Mouse (Mus musculus): Measurements from ENCODE around the gene Gm4969. TPM values are rescaled to one million over a fixed set of nuclear protein-coding genes. Genes with fewer than 3 reads are reported as not detected.

The Gm4969 gene
- polyA plus RNA-seq, 1 experiment from 2014 or later: 4.5 TPM

DNA sequence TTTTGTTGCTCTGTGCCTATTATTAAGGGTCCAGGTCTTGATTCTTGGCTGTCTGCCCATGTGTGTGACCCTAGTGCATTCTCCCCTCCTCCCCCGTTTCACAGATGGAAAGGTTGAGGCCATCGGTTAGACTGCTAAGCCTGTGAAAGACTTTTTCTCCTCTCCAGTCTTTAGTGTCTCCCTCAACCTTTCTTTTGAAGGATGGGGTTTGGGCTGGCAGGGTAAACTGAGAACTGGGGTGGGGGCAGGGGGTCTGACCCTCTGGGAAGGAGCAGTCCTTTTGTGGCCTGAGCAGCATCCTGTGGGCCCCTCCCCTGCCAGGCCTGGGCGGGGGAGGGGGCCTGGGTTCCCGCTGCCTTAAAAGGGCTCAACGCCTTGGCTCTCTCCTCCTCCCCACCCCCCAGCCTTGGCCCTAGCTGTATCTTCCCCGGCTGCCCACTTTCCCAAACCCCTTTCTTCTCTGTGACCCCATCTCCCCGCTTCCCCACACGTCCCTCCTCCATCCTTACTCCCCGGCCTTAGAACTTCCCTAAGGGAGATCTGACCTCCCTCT lies 33.2 kb downstream of the Gm4969 start:
- Histone ChIP-seq H3K9me3 (ENCODE audit: control insufficient read depth, low read length) (no peaks in the 10 kb centered on the region), H3K27ac (ENCODE audit: low read depth, low read length) (peak overlapping the region; percentile 63; the same call in 1 of the 2 replicates), H3K27me3 (ENCODE audit: control insufficient read depth, insufficient read depth, low read length) (no peaks in the 10 kb centered on the region), H3K9ac (ENCODE audit: low read depth, low read length) (peak overlapping the region; percentile 28; the same call in 1 of the 2 replicates), H3K4me1 (ENCODE audit: control insufficient read depth, insufficient read depth, low read length) (peaks cover 43% of the 10 kb centered on the region), H3K36me3 (ENCODE audit: control insufficient read depth, insufficient read depth, low read length) (peaks cover 39% of the 10 kb centered on the region), H3K4me2 (replicated peaks; ENCODE audit: low read depth, low read length) (peak overlapping the region; percentile 28; the same call in 1 of the 2 replicates), H3K4me3 (ENCODE audit: low read length) (peak overlapping the region; percentile 4; the same call in 1 of the 2 replicates)
- WGBS: 17% methylated on average over 7 of the region's 9 CpGs
- ATAC-seq (ENCODE audit: low FRiP score, low TSS enrichment): no peak

DNA sequence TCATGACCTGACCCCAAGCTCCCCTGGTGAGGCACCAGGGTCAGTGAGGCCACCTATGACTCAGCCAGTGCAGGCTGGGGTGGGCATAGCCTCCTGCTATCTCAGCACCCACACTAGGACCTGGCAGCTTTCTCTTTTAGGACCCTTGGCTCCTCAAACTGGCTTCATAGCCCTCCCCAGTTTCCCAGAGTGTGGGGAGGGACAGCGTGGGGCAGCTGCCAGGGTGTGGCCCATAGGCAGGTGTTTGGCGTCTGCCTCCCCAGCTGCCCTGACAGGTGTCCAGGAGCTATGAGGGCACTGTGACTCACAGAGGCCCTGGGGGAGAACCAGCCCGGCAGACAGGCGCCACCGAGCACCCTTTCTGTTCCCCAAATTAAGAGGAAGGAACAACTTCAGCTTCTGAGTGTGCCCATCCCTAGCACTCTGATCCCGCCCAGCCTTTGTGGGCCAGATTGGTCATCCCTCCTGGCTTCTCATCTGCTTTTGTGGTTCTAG lies 33.8 kb downstream of the Gm4969 start:
- Histone ChIP-seq H3K27me3 (ENCODE audit: control insufficient read depth, insufficient read depth, low read length) (no peaks in the 10 kb centered on the region), H3K4me3 (ENCODE audit: low read length) (peak overlapping the region; percentile 24; the same call in 1 of the 2 replicates), H3K36me3 (ENCODE audit: control insufficient read depth, insufficient read depth, low read length) (peaks cover 44% of the 10 kb centered on the region), H3K27ac (ENCODE audit: low read depth, low read length) (no peak overlapping the region), H3K9me3 (ENCODE audit: control insufficient read depth, low read length) (no peaks in the 10 kb centered on the region), H3K4me1 (ENCODE audit: control insufficient read depth, insufficient read depth, low read length) (peaks cover 43% of the 10 kb centered on the region), H3K4me2 (replicated peaks; ENCODE audit: low read depth, low read length) (peak overlapping the region; percentile 44), H3K9ac (ENCODE audit: low read depth, low read length) (peak overlapping the region; percentile 57; the same call in 1 of the 2 replicates)
- WGBS: 62% methylated on average over 6 of the region's 6 CpGs
- ATAC-seq (ENCODE audit: low FRiP score, low TSS enrichment): no peak

DNA sequence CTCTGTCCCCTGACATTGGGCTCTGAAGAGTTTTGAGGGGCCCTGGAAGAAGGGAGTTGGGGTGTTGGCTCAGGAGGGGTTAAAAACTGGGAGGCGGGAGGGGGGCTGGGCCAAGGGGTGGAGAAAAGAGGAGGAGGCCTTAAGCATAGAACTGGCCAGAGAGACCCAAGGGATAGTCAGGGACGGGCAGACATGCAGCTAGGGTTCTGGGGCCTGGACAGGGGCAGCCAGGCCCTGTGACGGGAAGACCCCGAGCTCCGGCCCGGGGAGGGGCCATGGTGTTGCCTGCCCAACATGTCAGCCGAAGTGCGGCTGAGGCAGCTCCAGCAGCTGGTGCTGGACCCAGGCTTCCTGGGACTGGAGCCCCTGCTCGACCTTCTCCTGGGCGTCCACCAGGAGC lies 34.5 kb downstream of the Gm4969 start, which contains the start of gene Dmpk:
Dmpk (plus strand) TSS at position 149 of the 400 bp plus-strand sequence.
- ATAC-seq (ENCODE audit: low FRiP score, low TSS enrichment): peak; percentile 34
- Histone ChIP-seq H3K27me3 (ENCODE audit: control insufficient read depth, insufficient read depth, low read length) (no peaks in the 10 kb centered on the region), H3K27ac (ENCODE audit: low read depth, low read length) (peak within 1 kb of the TSS; percentile 38; the same call in 1 of the 2 replicates), H3K9me3 (ENCODE audit: control insufficient read depth, low read length) (no peaks in the 10 kb centered on the region), H3K9ac (ENCODE audit: low read depth, low read length) (peak within 1 kb of the TSS; percentile 57; the same call in 1 of the 2 replicates), H3K4me1 (ENCODE audit: control insufficient read depth, insufficient read depth, low read length) (peaks cover 43% of the 10 kb centered on the region), H3K36me3 (ENCODE audit: control insufficient read depth, insufficient read depth, low read length) (peaks cover 50% of the 10 kb centered on the region), H3K4me3 (ENCODE audit: low read length) (peak within 1 kb of the TSS; percentile 24; the same call in 1 of the 2 replicates), H3K4me2 (replicated peaks; ENCODE audit: low read depth, low read length) (peak within 1 kb of the TSS; percentile 44)
- WGBS: 40% methylated on average over 10 of the region's 10 CpGs

DNA sequence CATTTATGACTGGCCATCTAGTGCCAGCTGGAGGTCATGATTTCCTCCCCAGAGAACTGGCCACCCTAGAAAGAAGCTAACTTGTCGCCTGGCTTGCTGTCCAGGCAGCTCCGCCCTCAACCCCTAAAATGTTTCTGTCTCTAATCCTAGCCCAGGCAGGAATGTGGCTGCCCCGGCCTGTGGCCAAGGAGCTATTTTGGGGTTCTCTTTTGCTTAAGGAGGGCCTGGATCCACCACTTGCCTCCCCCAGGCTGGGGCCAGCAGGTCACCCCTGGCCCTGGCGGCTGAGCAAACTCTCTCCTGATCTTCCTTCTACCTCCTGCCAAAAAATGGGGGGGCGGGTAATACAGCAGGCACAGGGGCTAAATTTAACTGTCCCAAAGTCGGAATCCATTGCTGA lies 35.1 kb downstream of the Gm4969 start:
- Histone ChIP-seq H3K9me3 (ENCODE audit: control insufficient read depth, low read length) (no peaks in the 10 kb centered on the region), H3K4me2 (replicated peaks; ENCODE audit: low read depth, low read length) (peak overlapping the region; percentile 44), H3K27me3 (ENCODE audit: control insufficient read depth, insufficient read depth, low read length) (no peaks in the 10 kb centered on the region), H3K36me3 (ENCODE audit: control insufficient read depth, insufficient read depth, low read length) (peaks cover 52% of the 10 kb centered on the region), H3K9ac (ENCODE audit: low read depth, low read length) (no peak overlapping the region), H3K4me3 (ENCODE audit: low read length) (no peak overlapping the region), H3K4me1 (ENCODE audit: control insufficient read depth, insufficient read depth, low read length) (peaks cover 46% of the 10 kb centered on the region), H3K27ac (ENCODE audit: low read depth, low read length) (peak overlapping the region; percentile 38; the same call in 1 of the 2 replicates)
- no peak for ATAC-seq (ENCODE audit: low FRiP score, low TSS enrichment)
- 42% methylated on average over 6 of the region's 6 CpGs for WGBS

DNA sequence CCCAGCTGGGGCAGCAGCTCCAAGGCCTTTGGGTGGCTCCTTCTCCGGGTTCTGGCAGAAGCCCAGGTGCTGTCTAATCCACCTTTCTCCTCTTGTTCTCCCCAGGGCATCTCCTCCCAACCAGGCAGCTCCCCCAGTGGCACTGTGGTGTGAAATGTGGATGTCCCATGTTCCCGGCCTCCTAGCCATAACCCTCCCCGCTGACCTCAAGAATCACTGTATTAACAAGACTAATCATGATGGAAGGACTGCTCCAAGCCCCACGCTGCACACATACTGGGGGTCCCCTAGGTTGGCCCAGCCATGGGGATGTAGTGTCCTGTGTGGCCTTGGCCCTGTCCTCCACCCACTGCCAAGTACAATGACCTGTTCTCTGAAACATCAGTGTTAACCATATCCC lies 36.0 kb downstream of the Gm4969 start:
- Histone ChIP-seq H3K27ac (ENCODE audit: low read depth, low read length) (no peak overlapping the region; the same call in 1 of the 2 replicates), H3K9me3 (ENCODE audit: control insufficient read depth, low read length) (no peaks in the 10 kb centered on the region), H3K36me3 (ENCODE audit: control insufficient read depth, insufficient read depth, low read length) (peaks cover 46% of the 10 kb centered on the region), H3K4me1 (ENCODE audit: control insufficient read depth, insufficient read depth, low read length) (peaks cover 55% of the 10 kb centered on the region), H3K4me3 (ENCODE audit: low read length) (no peak overlapping the region), H3K27me3 (ENCODE audit: control insufficient read depth, insufficient read depth, low read length) (no peaks in the 10 kb centered on the region), H3K9ac (ENCODE audit: low read depth, low read length) (no peak overlapping the region), H3K4me2 (replicated peaks; ENCODE audit: low read depth, low read length) (no peak overlapping the region)
- ATAC-seq (ENCODE audit: low FRiP score, low TSS enrichment): no peak
- 76% methylated on average over 4 of the region's 4 CpGs for WGBS

DNA sequence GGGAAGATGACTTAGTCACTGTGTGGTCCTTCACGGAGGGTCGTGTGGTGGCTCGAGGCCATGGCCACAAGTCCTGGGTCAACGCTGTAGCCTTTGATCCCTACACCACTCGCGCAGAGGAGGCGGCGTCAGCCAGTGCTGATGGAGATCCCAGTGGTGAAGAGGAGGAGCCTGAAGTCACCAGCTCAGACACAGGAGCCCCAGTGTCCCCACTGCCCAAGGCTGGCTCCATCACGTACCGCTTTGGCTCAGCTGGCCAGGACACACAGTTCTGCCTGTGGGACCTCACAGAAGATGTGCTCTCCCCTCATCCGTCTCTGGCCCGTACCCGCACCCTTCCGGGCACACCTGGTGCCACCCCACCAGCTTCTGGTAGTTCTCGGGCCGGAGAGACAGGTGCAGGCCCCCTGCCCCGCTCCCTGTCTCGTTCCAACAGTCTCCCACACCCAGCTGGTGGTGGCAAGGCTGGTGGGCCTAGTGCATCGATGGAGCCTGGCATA lies 37.7 kb downstream of the Gm4969 start:
- 83% methylated on average over 19 of the region's 19 CpGs for WGBS
- H3K4me1 ChIP-seq (ENCODE audit: control insufficient read depth, insufficient read depth, low read length): peaks cover 52% of the 10 kb centered on the region

DNA sequence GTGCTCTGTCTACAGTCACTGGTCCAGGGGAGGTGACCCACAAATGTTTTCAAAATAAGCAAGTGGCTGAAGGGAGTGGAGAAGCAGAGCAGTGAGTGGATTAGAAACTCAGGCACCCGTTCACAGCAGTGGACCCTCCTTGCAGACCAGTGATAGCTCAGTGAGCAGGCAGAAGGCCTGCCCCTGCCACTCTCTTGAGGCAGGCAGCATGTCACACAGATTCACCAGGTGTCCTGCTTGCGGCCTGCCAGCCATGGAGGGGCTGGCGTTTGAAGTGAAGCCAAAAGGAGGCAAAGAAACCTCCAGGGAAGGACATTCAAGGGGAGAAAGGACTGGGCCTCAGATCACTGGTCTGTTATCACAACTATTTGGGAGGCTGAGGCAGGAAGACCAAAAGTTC lies 39.4 kb downstream of the Gm4969 start:
- Histone ChIP-seq H3K36me3 (ENCODE audit: control insufficient read depth, insufficient read depth, low read length) (peaks cover 46% of the 10 kb centered on the region), H3K9me3 (ENCODE audit: control insufficient read depth, low read length) (no peaks in the 10 kb centered on the region), H3K27ac (ENCODE audit: low read depth, low read length) (no peak overlapping the region), H3K4me3 (ENCODE audit: low read length) (no peak overlapping the region), H3K4me2 (replicated peaks; ENCODE audit: low read depth, low read length) (no peak overlapping the region), H3K9ac (ENCODE audit: low read depth, low read length) (no peak overlapping the region), H3K27me3 (ENCODE audit: control insufficient read depth, insufficient read depth, low read length) (no peaks in the 10 kb centered on the region), H3K4me1 (ENCODE audit: control insufficient read depth, insufficient read depth, low read length) (peaks cover 37% of the 10 kb centered on the region)
- WGBS: 77% methylated on average over 3 of the region's 3 CpGs
- ATAC-seq (ENCODE audit: low FRiP score, low TSS enrichment): no peak

More for the DNA sequence above, 37.7 kb downstream of the Gm4969 start:
- Histone ChIP-seq H3K36me3 (ENCODE audit: control insufficient read depth, insufficient read depth, low read length) (peaks cover 46% of the 10 kb centered on the region), H3K9me3 (ENCODE audit: control insufficient read depth, low read length) (no peaks in the 10 kb centered on the region), H3K27me3 (ENCODE audit: control insufficient read depth, insufficient read depth, low read length) (no peaks in the 10 kb centered on the region), H3K4me3 (ENCODE audit: low read length) (no peak overlapping the region), H3K27ac (ENCODE audit: low read depth, low read length) (no peak overlapping the region), H3K4me2 (replicated peaks; ENCODE audit: low read depth, low read length) (no peak overlapping the region), H3K9ac (ENCODE audit: low read depth, low read length) (no peak overlapping the region)
- no peak for ATAC-seq (ENCODE audit: low FRiP score, low TSS enrichment)

DNA sequence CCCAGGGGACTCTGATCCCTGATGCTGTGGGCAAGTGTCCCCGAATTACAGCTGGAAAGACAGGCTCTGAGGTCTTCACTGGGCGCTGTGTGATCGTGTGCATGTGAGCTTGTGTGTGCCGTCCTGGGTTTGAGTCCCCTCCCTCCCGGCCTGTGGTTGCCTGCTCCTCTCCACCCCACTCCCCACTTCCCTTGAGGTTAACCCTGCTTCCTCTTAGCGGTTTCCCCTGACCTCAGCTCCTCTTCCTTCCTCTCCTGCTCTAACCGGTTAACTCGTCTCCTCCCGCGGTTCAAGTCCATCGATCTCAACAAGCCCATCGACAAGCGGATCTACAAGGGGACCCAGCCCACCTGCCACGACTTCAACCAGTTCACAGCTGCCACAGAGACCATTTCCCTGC lies 40.4 kb downstream of the Gm4969 start:
- Histone ChIP-seq H3K4me2 (replicated peaks; ENCODE audit: low read depth, low read length) (peak overlapping the region; percentile 87), H3K27me3 (ENCODE audit: control insufficient read depth, insufficient read depth, low read length) (no peaks in the 10 kb centered on the region), H3K27ac (ENCODE audit: low read depth, low read length) (no peak overlapping the region), H3K9ac (ENCODE audit: low read depth, low read length) (peak overlapping the region; percentile 98; the same call in 1 of the 2 replicates), H3K4me3 (ENCODE audit: low read length) (peak overlapping the region; percentile 98), H3K9me3 (ENCODE audit: control insufficient read depth, low read length) (no peaks in the 10 kb centered on the region), H3K36me3 (ENCODE audit: control insufficient read depth, insufficient read depth, low read length) (peaks cover 46% of the 10 kb centered on the region), H3K4me1 (ENCODE audit: control insufficient read depth, insufficient read depth, low read length) (peaks cover 27% of the 10 kb centered on the region)
- WGBS: 45% methylated on average over 14 of the region's 14 CpGs
- no peak for ATAC-seq (ENCODE audit: low FRiP score, low TSS enrichment)

DNA sequence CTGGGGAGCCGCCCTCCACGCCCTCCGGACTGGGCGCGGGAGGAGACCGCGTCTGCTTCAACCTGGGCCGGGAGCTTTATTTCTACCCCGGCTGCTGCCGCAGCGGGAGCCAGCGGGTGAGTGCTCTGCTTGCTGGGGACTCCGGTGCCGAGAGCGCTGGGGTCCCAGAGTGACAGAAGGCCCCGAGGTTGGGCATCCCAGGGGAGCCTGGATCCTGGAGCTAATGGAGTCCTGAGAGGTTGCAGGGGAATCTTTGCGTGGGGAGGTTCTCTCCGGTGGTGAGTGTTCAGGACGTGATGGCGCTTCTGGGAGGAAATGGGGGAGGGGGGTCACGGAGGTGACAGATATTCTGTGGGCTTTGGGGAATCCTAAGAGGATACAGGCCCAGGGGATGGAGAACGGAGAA lies 41.6 kb downstream of the Gm4969 start:
- Histone ChIP-seq H3K9me3 (ENCODE audit: control insufficient read depth, low read length) (no peaks in the 10 kb centered on the region), H3K27me3 (ENCODE audit: control insufficient read depth, insufficient read depth, low read length) (no peaks in the 10 kb centered on the region), H3K27ac (ENCODE audit: low read depth, low read length) (peak overlapping the region; percentile 73; the same call in 1 of the 2 replicates), H3K4me1 (ENCODE audit: control insufficient read depth, insufficient read depth, low read length) (peaks cover 18% of the 10 kb centered on the region), H3K4me2 (replicated peaks; ENCODE audit: low read depth, low read length) (peak overlapping the region; percentile 87), H3K4me3 (ENCODE audit: low read length) (peak overlapping the region; percentile 98), H3K9ac (ENCODE audit: low read depth, low read length) (peak overlapping the region; percentile 98), H3K36me3 (ENCODE audit: control insufficient read depth, insufficient read depth, low read length) (peaks cover 36% of the 10 kb centered on the region)
- 0% methylated on average over 22 of the region's 22 CpGs for WGBS
- peak; percentile 7; the same call in 1 of the 2 replicates for ATAC-seq (ENCODE audit: low FRiP score, low TSS enrichment)

Data from kidney, embryonic 14.5 days (tissue).